Mouse (Mus musculus) layer of hippocampus, postnatal 14 days (tissue): ENCODE data around the gene Hoxa5. TPM values are rescaled to one million over a fixed set of nuclear protein-coding genes. Genes with fewer than 3 reads are reported as not detected.

ENCODE experiments used
- DNase-seq, 2 experiments: peaks; one replicate each; pipeline ENCODE4 v3.0.0; 2021 to 2022; ENCODE audit warnings: low spot score in 2 of 2, mixed read lengths in 1 of 2
- total RNA-seq, 2 experiments: library from RNA; stranded (reverse); gene quantifications; 2 replicates each; pipeline ENCODE4 v1.2.3; 2021

The Hoxa5 gene
- total RNA-seq, 2 experiments from 2014 or later: not detected

DNA sequence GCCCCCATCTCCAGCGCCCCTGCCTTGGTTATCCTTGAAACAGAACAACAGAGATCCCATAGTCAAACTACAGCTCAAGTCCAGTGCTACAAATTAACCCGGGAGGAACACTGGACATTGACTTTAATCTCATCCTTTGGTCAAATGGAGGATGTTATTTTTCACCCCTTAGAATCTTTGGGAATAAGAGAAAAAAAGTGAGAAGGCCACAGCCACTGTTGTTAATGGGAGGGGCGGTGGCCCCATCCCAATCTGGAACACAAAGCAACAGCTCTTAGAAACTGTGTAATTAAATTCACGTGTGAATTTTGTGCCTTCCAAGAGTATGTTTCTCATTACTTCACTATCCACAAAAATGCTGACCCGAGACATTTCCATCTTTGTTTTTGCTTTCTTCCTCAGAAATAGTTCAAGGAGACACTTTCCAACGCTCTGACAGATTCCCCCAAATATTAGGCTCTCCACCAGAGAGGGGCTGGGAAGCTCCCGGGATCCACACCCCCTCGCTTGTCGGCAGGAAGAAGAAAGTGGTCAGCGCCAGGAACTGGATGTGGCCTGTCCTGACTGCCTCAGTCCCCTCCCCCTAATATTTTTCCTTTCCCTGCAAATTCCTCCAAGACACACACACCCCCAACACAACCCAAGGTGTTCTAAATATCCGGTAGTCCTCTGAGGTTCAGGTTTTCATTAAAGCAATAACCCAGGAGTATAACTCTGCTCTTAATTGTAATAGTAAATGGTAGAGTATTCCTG lies 23.3 kb upstream of the Hoxa5 start:
- no peak for DNase-seq

DNA sequence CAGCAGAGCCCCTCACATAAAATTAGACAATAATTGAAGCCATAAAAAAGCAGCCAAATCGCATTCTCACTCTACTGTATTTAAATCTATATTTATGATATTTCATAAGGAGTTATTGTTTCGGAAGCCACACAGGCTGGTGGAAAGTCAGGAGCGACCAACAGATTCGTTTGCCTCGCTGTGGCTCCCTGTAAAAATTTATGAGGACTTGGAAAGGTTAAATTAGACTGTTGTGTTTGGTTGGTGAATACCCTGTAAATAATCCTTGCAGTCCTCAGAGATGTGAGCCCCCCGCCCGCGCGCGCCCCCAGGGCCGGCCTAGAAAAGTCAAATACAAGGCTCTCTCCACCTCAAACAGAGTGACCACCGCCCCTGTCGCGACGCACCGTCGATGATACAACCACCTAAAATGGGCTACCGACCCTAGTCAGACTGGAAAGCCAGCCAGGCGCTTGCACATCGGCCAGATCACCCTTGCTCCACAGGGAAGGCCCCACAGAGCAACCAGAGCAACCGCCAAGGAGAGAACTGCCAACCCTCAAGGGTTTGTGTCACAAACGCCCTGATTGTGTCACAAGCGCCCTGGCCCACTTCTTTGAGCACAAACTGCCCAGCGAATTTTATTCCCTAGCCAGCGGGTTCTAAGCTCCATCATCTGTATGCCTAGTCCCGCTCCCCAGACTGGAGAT lies 22.3 kb upstream of the Hoxa5 start:
- no peak for DNase-seq

DNA sequence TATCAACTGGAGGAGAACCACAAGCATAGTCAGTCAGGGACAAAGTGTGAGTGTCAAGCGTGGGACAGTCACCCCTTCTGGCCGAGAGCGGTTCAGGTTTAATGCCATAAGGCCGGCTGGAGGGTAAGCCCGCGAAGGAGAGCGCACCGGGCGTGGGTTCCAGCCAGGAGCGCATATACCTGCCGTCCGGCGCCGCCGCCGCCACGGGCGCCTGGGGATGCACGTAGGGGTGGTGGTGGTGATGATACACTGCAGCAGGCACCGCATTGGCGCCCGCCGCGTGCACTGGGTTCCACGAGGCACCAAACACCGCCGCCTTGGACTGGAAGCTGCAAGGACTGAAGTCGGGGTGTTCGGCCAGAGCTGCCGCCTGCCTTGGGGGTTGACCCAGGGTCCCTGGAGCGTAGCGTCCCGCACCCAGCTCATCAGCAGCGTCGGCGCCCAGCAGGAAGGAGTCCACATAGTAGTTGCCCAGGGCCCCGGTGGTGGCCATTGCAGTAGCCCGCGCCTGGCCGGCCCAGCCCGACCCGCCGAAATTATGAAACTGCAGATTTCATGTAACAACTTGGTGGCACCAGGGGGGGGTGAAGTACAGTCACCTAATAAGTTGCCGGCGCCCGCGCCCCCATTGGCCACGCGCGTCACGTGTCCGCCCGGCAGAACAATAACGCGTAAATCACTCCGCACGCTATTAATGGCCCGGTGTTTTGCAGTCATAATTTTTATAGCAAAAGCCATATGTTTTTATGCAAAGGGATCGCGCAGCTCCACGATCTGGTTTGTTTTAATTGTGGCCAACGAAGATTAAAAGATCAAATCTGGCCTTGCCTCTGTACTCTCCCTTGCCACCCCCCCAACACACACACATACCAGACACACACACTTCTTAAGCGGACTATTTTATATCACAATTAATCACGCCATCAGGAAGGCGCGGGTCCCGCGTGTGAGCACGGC lies 21.5 kb upstream of the Hoxa5 start:
- no peak for DNase-seq

DNA sequence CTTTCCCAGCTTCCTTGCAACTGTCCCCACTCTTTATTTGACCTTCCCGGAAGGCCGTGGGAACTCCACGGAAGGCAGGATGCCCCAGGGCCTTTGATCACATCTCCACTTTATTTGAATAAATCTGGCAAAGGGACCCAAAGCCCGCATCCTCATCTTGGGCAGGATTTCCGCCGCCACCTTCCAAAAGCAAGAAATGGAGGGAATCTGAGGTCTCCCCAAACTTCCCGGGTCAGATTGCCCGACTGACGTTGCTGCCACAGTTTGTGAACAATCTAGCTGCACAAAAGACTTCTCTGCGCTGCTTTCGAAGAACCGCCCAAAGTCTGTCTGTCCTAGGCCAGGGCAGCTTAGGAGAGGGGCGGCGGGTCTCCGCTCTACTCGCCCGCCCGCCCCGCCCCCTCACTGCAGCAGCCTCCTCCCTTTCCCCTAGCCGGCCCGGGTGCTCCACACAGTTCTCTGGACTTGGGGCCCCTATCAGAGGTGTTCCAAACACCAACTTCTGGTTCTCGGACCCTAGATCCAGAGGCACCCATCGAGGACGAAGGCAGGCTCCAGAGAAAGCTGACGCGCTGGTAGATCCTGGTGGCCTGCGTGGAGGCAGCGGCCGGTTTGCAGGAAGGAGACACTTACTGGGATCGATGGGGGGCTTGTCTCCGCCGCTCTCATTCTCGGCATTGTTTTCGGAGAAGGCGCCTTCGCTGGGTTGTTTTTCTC lies 20.7 kb upstream of the Hoxa5 start:
- DNase-seq: no peak

DNA sequence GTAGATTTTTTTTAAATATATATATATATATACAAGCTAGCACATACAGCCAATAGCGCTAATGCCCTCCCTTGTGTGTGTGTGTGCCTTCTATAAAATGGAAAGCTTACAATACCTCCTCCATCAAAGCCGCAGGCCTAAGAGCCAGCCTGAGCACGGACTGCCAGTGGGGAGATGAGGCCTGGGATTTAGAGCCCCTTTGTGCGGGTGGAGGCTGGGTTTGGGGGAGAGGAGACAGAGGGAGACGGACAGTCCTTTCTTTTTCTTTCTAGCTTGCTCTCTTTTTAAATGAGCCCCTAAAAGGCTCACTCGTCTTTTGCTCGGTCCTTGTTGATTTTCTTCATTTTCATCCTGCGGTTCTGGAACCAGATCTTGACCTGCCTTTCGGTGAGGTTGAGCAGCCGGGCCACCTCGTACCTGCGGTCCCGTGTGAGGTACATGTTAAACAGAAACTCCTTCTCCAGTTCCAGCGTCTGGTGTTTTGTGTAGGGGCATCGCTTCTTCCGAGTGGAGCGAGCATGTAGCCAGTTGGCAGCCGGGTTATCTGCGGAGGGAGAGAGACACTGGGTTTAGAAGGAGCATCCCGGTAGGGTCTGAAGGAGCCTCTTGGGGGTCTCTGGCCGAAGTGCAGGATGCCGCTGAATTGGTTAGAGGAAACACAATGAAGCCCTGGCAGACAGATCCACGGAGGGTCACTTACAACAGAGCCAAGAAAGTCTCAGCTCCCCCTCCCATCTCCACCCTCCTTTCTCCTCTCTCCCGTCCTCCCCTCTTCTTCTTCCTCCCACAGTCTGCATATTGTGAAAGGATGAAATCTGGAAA lies 19.8 kb upstream of the Hoxa5 start:
- DNase-seq: no peak

DNA sequence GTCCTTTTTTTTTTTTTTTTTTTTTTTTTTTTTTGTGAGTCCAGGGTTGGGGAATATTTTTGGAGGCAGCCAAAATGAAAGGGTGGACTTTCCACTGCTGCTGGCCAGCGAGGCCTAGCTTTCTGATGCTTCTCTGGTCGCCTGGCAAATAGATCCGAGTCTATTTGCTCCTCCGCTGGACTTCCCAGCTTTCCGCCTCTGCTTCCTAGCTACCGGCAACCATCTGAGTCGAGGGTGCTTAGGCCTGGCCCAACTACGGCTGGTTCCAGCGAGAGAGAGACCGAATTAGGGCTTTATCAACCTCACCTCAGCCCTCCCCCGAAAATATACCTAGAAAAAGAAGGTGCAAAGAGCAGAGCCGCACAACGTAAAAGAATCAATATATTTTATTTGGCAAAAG lies 18.3 kb upstream of the Hoxa5 start:
- DNase-seq: no peak

DNA sequence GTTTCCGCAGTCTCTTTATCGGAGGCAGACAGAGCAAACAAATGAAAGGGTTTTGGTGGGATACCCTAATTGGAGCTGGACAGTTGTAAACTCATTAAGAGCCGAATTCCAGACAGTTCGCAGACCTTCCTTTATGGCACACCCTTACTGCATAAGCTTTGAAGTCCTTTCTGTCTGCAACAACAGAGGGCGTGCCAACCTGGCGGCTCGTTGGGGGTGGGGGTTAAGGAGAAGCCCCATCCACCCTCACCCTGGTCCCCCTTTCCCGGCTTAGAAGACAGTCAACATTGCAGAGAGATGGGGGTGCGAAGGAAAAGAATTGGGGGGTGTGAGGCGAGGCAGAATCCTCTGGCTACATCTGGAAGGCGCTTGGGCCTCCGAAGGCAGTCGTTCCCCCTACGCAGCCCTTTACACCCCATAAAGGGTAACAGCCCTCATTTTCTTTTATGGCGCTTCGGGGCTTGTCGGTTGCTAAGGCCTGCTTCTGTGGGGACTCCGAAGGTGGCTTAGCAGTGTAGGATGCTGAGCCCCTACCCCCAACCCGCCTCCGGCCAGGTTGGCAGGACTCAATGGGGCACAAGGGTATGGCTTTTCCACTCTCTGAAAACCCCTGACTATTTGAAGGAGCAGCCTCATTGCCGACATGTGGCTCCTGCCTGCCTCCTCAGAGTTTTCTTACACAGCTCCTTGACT lies 17.8 kb upstream of the Hoxa5 start:
- DNase-seq: no peak

DNA sequence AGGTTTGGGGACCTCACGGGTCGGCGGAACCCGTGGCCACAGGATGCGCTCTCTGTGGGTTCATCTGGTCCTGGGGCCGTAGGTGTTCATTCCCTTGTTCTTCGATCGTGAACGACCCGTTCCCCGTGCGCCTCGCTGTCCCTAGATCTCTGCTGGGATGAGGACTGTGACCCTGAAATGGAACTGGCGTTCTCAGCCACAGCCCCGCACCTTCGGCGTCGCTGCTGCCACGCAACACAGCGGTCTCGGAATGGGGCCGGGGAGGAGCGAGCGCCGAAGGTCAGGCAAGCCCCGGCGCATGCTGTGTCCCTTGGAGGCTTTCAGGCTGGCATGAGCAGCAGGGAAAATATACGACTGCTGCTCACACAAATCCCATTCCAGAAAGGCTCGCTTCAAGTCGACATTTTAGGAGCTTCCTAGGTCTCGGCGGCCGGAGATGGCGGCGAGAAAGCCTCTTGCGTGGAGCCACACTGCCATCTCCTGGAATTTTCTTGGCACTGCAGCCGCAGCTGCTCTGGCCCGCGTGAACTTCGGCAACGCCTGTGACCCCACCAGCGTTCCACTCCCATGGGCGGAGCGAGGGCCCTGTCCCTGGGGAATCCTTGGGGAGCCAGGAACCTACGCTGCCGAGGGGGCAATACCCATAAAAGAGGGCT lies 17.1 kb upstream of the Hoxa5 start, which contains the start of gene Hoxa7:
Gene Hoxa7, minus strand, starts transcription at position 518 of the 656 bp plus-strand sequence.
- DNase-seq: peak; percentile 76 to 84

DNA sequence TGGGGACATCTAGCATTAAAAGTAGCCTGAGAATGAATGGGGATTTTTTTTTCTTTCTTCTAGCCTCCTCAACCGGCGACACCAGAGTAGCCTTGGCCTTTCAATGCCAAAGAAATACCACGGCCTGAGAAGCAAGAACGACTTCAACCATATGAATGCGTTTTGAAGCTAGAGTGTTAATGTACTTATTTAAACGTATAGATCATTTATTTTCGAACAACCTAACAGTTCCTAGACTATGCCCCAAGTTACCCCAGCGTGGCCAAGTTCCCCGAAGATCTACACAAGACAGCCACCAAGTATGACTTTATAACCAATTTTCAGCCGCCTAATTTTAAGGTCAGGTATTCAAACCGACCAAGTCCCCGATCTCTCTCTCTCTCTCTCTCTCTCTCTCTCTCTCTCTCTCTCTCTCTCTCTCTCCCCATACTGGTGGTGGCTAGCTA lies 16.5 kb upstream of the Hoxa5 start:
- DNase-seq: no peak

DNA sequence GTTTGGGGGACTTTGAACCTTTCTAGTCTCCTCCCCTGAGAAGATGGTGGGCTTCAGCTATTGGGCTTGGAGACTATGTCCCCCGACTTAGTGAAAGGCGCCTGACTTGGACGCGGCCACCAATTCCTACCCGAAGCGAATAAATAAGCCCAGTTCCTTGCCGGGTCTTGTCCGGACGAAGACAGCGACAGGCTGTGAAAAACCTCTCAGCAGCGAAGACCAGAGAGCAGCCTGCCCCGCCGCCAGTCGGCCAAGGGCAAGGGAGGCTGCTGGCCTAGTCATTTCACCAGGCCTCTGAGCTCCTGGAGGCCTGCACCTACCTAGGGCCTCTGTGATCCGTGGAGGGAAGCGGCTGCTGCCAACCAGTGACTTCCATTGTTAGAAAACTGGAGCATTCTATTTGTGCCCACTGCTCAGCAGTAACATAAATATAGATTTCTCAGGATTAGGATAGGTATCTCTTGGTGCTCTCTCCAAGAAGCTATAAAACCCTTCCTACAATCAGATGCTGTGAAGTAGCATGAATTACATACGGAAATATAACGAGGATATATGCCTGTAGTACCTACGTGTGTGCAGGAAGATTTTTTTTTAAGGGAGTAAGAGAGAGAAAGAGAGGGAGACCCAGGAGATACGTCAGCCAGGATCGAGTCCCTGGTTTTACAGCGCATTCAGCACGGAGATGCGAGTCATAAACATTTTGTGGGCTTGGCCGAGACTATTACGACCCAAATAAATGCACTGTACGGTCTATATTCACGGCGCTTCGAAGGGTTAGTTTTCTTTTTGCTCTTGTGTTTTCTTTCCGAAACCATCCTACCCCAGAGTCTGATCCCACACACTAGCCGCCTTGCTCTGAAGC lies 15.8 kb upstream of the Hoxa5 start:
- no peak for DNase-seq

DNA sequence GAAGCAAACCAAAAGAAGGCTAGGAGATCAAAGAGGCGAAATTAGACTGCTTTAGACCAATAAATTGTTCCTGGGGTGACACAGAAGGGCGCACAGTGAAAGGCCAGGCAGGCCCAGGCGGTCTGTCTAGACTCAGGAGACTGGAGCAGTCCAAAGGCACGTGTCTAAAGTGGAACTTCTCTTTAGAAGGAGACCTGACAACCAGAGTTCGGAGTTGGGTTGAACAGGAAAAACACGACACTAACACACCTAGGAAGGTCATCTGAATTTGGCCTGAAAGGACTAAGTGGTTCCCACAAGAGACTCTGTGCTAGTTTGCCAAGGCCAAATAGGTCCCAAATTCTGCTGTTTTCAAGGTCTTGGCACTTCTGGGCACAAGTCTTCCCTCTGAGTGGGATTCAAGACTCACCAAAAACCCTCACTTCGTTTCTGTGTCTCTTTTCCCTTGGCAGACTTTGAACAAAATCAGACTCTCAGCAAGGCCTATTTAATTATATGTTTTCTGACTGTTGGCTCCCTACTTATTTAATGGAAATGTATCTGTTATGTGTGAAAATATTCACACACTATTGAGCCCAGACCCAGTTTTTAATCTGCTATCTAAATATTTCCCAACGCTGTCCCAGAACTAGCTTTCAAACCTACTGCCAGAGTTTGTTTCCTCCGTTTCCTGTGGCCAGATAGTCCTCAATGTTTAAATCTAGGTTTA lies 15.0 kb upstream of the Hoxa5 start:
- no peak for DNase-seq

DNA sequence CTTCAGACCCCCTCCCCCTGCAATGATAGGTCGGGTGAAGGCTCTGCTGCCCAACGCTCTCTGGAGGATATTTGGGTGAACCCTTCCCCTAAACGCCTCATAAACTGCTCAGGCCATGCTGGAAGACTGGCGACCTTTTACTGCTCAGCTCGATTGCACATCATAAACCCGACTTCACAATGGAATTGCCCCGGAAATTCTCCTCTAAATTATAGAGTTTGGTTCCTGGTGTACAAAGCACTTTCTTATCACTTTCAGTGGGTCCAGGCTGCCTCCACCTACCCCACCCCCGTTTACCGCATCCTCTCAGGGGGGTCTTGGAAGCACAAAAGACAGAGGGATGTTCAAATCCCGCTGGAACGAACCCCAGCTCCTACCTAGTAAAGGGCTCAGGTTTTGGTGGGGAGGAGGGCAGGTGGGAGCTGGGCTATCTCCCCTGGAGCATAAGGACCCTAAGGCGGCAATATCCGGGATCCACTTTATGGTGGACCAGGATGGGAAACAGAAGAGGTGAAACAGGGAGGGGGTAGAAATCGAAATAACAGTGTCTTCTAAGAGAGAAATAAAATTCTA lies 14.3 kb upstream of the Hoxa5 start:
- DNase-seq: no peak

DNA sequence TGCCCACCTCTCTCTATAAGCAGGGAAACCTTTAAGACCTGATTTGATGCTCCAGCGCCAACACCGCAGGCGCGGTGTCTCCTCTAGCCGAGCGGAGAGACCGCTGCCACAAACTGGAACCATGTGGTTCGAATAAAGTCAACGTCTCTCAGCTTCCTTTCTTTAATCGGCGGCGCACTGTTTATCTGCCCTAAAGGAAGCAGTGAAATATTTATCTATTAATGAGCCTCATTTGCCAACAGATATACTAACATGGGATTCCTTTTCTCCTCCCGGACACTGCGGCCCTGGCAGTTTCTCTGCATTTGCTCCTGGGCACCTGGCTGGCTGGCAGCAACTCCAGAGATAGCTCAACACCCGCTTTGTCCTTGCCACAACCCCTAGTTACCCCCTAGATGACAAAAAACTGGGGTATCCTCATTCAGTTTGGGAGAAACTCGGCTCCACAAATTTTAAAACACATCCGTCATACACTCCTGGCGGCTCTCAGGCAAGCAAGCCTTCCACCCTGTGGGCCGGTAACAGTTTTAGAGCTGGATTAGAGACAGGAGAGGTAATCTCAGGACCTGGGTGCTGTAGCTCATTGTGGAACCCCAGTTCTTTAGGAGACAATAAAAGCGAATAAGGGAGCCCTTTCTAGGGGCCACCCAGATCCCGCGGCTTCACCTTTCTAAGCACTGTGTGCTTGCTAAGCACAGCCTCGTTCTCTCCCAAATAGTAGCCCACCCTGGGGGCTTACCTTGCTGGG lies 13.7 kb upstream of the Hoxa5 start:
- no peak for DNase-seq

DNA sequence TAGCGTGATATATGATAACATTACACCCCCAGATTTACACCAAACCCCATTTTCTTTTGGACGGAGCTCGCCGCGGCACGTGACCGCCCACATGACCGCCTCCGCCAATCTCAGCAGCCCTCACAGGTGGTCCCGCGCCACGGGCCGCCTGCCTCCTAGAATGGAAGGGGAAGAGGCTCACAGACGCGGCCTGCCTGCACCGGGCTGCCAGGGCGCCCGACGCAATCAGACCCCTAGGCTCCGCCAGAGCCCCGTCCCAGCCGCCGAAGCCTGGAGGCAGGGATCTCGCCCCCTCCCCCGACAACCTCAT lies 13.0 kb upstream of the Hoxa5 start:
- DNase-seq: no peak

DNA sequence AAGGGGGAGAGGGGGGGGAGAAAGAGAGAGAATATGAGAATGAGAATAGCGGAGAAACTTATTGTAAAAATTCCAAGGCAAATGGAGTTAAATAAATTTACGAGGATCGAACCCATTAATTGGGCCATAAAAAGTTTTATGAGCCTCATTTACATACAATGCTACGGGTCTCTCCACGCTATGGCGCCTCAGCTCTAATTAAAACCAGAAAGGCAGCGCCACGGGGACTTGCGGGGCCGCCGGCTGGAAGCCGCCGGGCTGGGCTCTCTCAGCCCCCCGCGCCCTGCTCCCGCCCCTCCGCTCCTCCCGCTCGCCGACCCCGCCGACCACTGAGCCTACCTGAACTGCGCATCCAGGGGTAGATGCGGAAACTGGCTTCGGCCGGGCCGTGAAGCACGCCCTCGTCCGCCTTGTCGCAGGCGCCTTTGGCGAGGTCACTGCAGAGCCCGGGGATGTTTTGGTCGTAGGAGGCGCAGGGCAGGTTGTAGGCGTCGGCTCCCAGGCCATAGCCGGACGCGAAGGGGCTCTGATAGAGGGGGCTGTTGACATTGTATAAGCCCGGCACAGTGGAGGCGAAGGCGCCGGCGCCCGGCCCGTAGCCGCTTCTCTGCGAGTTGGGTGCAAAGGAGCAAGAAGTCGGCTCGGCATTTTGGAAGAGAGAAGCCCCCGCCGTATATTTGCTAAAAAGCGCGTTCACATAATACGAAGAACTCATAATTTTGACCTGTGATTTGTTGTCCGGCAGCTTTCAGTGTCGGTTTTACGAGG lies 12.5 kb upstream of the Hoxa5 start:
- DNase-seq: no peak
